Mouse (Mus musculus) liver, embryonic 18 days (tissue): ENCODE data around the gene Fam71e1. TPM values are rescaled to one million over a fixed set of nuclear protein-coding genes. Genes with fewer than 3 reads are reported as not detected.

Experiments
- polyA plus RNA-seq: library from polyadenylated mRNA; depleted of rRNA; stranded (reverse); fragments of >200 nt; gene quantifications from 2 replicates; pipeline ENCODE4 v1.2.3, GENCODE M21; 2012; rRNA removed

The Fam71e1 gene
- 1.9 and 2.3 TPM in 2 replicates for polyA plus RNA-seq

GRCm38 (mm10) chr7:44495992-44496770, at the start of gene Fam71e1, which contains the start of gene Emc10:
Gene Fam71e1, plus strand, starts transcription at chr7:44496581.
Gene Emc10, minus strand, starts transcription at chr7:44496529.

GRCm38 (mm10) chr7:44465111-44465510, 31.3 kb upstream of the Fam71e1 start, which contains the start of gene Aspdh:
Gene Aspdh, plus strand, starts transcription at chr7:44465391.

GRCm38 (mm10) chr7:44467811-44468411, 28.5 kb upstream of the Fam71e1 start, which contains the start of gene Josd2:
Gene Josd2, plus strand, starts transcription at chr7:44467980.

GRCm38 (mm10) chr7:44524502-44524901, 28.1 kb downstream of the Fam71e1 start, which contains the start of gene Mybpc2:
Gene Mybpc2, minus strand, starts transcription at chr7:44524656.

GRCm38 (mm10) chr7:44531946-44532732, 35.8 kb downstream of the Fam71e1 start, which contains the start of gene Spib:
Gene Spib, minus strand, starts transcription at chr7:44532071.

GRCm38 (mm10) chr7:44548497-44549087, 52.2 kb downstream of the Fam71e1 start, which contains the start of gene Pold1:
Gene Pold1, minus strand, starts transcription at chr7:44548849.

Other genes with a start within 250 kb of the Fam71e1 start
- gene 1700028J19Rik, start 249.9 kb upstream of the Fam71e1 start, polyA plus RNA-seq = 0.71 TPM in 2 replicates
- gene 2410002F23Rik, start 249.9 kb upstream of the Fam71e1 start, polyA plus RNA-seq = 33.2 and 37.0 TPM in 2 replicates
- not detected in 2 replicates for gene Acp4, start 239.2 kb upstream of the Fam71e1 start, polyA plus RNA-seq
- gene Gm15517, start 235.1 kb upstream of the Fam71e1 start, polyA plus RNA-seq = not detected in 2 replicates
- 0.78 and 0.94 TPM in 2 replicates for gene Clec11a, start 189.7 kb upstream of the Fam71e1 start, polyA plus RNA-seq
- 0.02 and 0.04 TPM in 2 replicates for gene Shank1, start 186.3 kb upstream of the Fam71e1 start, polyA plus RNA-seq
- gene Syt3, start 112.5 kb upstream of the Fam71e1 start, polyA plus RNA-seq = 0.02 and 0.04 TPM in 2 replicates
- gene 1700008O03Rik, start 110.8 kb upstream of the Fam71e1 start, polyA plus RNA-seq = 0.19 and 0.22 TPM in 2 replicates
- gene Lrrc4b, start 67.6 kb upstream of the Fam71e1 start, polyA plus RNA-seq = 0.02 TPM in 1 of 2 replicates, not detected in the other
- gene Aspdh, start 31.2 kb upstream of the Fam71e1 start, polyA plus RNA-seq = 52.0 and 53.0 TPM in 2 replicates
- gene Josd2, start 28.6 kb upstream of the Fam71e1 start, polyA plus RNA-seq = 121 and 139 TPM in 2 replicates
- gene Emc10, start 52 bp upstream of the Fam71e1 start, polyA plus RNA-seq = 45.3 and 47.9 TPM in 2 replicates
- gene Mybpc2, start 28.1 kb downstream of the Fam71e1 start, polyA plus RNA-seq = 0.13 and 0.14 TPM in 2 replicates
- gene Spib, start 35.5 kb downstream of the Fam71e1 start, polyA plus RNA-seq = 4.1 and 5.5 TPM in 2 replicates
- 24.7 and 28.8 TPM in 2 replicates for gene Pold1, start 52.3 kb downstream of the Fam71e1 start, polyA plus RNA-seq
- 32.8 and 37.0 TPM in 2 replicates for gene Nr1h2, start 57.4 kb downstream of the Fam71e1 start, polyA plus RNA-seq
- 12.1 and 13.7 TPM in 2 replicates for gene Napsa, start 75.8 kb downstream of the Fam71e1 start, polyA plus RNA-seq
- gene Kcnc3, start 94.1 kb downstream of the Fam71e1 start, polyA plus RNA-seq = 0.36 TPM in 2 replicates
- gene Myh14, start 174.3 kb downstream of the Fam71e1 start, polyA plus RNA-seq = 0.77 and 0.95 TPM in 2 replicates
- gene Izumo2, start 212.2 kb downstream of the Fam71e1 start, polyA plus RNA-seq = not detected in 2 replicates